Mouse (Mus musculus) gastrocnemius, postnatal 4 days (tissue): ENCODE measurements at regions not wholly inside any gene's neighbourhood (a gene's known extent, or its start where the extent isn't known, plus 50 kb on each side); places are given as distances from the start of the nearest gene placed in this dataset.
"Not testable (repeated sequence)": the region's sequence is repeated elsewhere in the genome, so short reads cannot be mapped to it uniquely, and the experiment has no call there.

ENCODE experiments used
- DNase-seq, 2 experiments: peaks; one replicate each; pipeline ENCODE4 v3.0.0; 2021 to 2022; ENCODE audit warnings: low spot score in 2 of 2, mixed read lengths in 2 of 2

GRCm38 (mm10) chr1:12555859-12556258 is 1142.0 kb downstream of the A830018L16Rik start:
- no peak for DNase-seq

- DNase-seq: no peak
Measured at GRCm38 (mm10) chr1:12571755-12572358, 1158.0 kb downstream of the A830018L16Rik start.

- DNase-seq: no peak
Measured at GRCm38 (mm10) chr1:12572770-12573169, 1158.9 kb downstream of the A830018L16Rik start.

GRCm38 (mm10) chr1:12574274-12574673 is 1160.4 kb downstream of the A830018L16Rik start:
- no peak for DNase-seq

- no peak for DNase-seq
Measured at GRCm38 (mm10) chr1:12577027-12577703, 1163.3 kb downstream of the A830018L16Rik start.

- DNase-seq: no peak
Measured at GRCm38 (mm10) chr1:12577978-12578377, 1164.1 kb downstream of the A830018L16Rik start.

GRCm38 (mm10) chr1:12583012-12583411 is 1169.1 kb downstream of the A830018L16Rik start:
- DNase-seq: no peak

- DNase-seq: not testable (repeated sequence)
Measured at GRCm38 (mm10) chr1:12586981-12587380, 1173.1 kb downstream of the A830018L16Rik start.

GRCm38 (mm10) chr1:12612102-12612501 is 1198.2 kb downstream of the A830018L16Rik start:
- no peak for DNase-seq

- no peak for DNase-seq
Measured at GRCm38 (mm10) chr1:12615303-12615702, 1201.4 kb downstream of the A830018L16Rik start.

- no peak for DNase-seq
Measured at GRCm38 (mm10) chr1:12615733-12616481, 1202.0 kb downstream of the A830018L16Rik start.

- no peak for DNase-seq
Measured at GRCm38 (mm10) chr1:12619981-12620380, 1206.1 kb downstream of the A830018L16Rik start.

GRCm38 (mm10) chr1:12620825-12621224 is 1206.9 kb downstream of the A830018L16Rik start:
- no peak for DNase-seq

- DNase-seq: no peak
Measured at GRCm38 (mm10) chr1:12623158-12623557, 1209.3 kb downstream of the A830018L16Rik start.

GRCm38 (mm10) chr1:12633049-12633448 is 1219.1 kb downstream of the A830018L16Rik start:
- no peak for DNase-seq

GRCm38 (mm10) chr1:12636326-12637147 is 1222.6 kb downstream of the A830018L16Rik start:
- DNase-seq: no peak

- no peak for DNase-seq
Measured at GRCm38 (mm10) chr1:12640983-12641382, 1227.1 kb downstream of the A830018L16Rik start.
